Mouse (Mus musculus) MEL (cell line): ENCODE data around the gene Vrk3. TPM values are rescaled to one million over a fixed set of nuclear protein-coding genes. Genes with fewer than 3 reads are reported as not detected.

ENCODE experiments used
- DNase-seq: peaks from one replicate; pipeline ENCODE4 v3.0.0; 2011; ENCODE audit warnings: low read depth, low spot score
- H3K27ac ChIP-seq: 2 replicates; pipeline ENCODE4 v1.5.1; 2012; ENCODE audit warnings: low read depth, mild to moderate bottlenecking, control low read depth, low read length, moderate library complexity; ENCODE audit not compliant: control insufficient read depth
- H3K27me3 ChIP-seq, 2 experiments: fragments of 150-350 bp in 1 of 2; sonication (generic) in 1 of 2; 2 replicates each; pipeline ENCODE4 v1.6.1; 2012; ENCODE audit warnings: low read length in 2 of 2, mild to moderate bottlenecking in 2 of 2, improper control_type of control experiment in 1 of 2, moderate library complexity in 1 of 2; ENCODE audit not compliant: insufficient read depth in 2 of 2, control insufficient read depth in 1 of 2
- H3K36me3 ChIP-seq, 2 experiments: 2 replicates each; pipeline ENCODE4 v1.6.1; 2012 to 2014; ENCODE audit warnings: low read length in 2 of 2, improper control_type of control experiment in 1 of 2, inconsistent platforms in 1 of 2, mild to moderate bottlenecking in 1 of 2; ENCODE audit not compliant: insufficient read depth in 2 of 2, control insufficient read depth in 1 of 2
- H3K4me1 ChIP-seq, 2 experiments: fragments of 150-350 bp in 1 of 2; sonication (generic) in 1 of 2; 2 replicates each; pipeline ENCODE4 v1.6.1; 2012; ENCODE audit warnings: low read length in 2 of 2, improper control_type of control experiment in 1 of 2, mild to moderate bottlenecking in 1 of 2; ENCODE audit not compliant: insufficient read depth in 2 of 2, control insufficient read depth in 1 of 2
- H3K4me3 ChIP-seq, 2 experiments: fragments of 150-350 bp in 1 of 2; sonication (generic) in 1 of 2; 2 replicates each; pipeline ENCODE4 v1.5.1; 2012; ENCODE audit warnings: low read depth in 2 of 2, low read length in 2 of 2, mild to moderate bottlenecking in 2 of 2, moderate library complexity in 2 of 2, control low read depth in 1 of 2, improper control_type of control experiment in 1 of 2; ENCODE audit not compliant: control insufficient read depth in 1 of 2, insufficient read depth in 1 of 2
- H3K79me2 ChIP-seq: 2 replicates; pipeline ENCODE4 v1.6.1; 2012; ENCODE audit warnings: mild to moderate bottlenecking, low read length, moderate library complexity; ENCODE audit not compliant: control insufficient read depth, poor library complexity, insufficient read depth
- H3K9ac ChIP-seq: 2 replicates; pipeline ENCODE4 v1.6.1; 2012; ENCODE audit warnings: low read depth, mild to moderate bottlenecking, control low read depth, low read length, moderate library complexity; ENCODE audit not compliant: control insufficient read depth, poor library complexity, severe bottlenecking
- H3K9me3 ChIP-seq: fragments of 150-350 bp; sonication (generic); replicated peaks from 2 replicates; pipeline ENCODE4 v1.6.1; 2012; ENCODE audit warnings: mild to moderate bottlenecking, low read length, improper control_type of control experiment, moderate library complexity; ENCODE audit not compliant: insufficient read depth
- BHLHE40 ChIP-seq: IDR thresholded peaks from 2 replicates; pipeline ENCODE4 v1.6.1; 2012; ENCODE audit warnings: low read depth, mild to moderate bottlenecking, inconsistent platforms, low read length, improper control_type of control experiment, borderline replicate concordance
- CHD1 ChIP-seq: IDR thresholded peaks from 2 replicates; pipeline ENCODE4 v1.6.1; 2012; ENCODE audit warnings: low read depth, mild to moderate bottlenecking, inconsistent platforms, low read length, improper control_type of control experiment
- CHD2 ChIP-seq: IDR thresholded peaks from 2 replicates; pipeline ENCODE4 v1.6.1; 2011; ENCODE audit warnings: low read length, improper control_type of control experiment
- CTCF ChIP-seq, 3 experiments: IDR thresholded peaks in 2 of 3; conservative IDR thresholded peaks in 1 of 3; 2 replicates each; pipeline ENCODE4 v1.5.1; 2011 to 2012; ENCODE audit warnings: low read length in 3 of 3, low read depth in 2 of 3, mild to moderate bottlenecking in 2 of 3, improper control_type of control experiment in 1 of 3, inconsistent platforms in 1 of 3, mixed read lengths in 1 of 3, moderate library complexity in 1 of 3; ENCODE audit not compliant: control insufficient read depth in 1 of 3, insufficient read depth in 1 of 3, poor library complexity in 1 of 3, severe bottlenecking in 1 of 3
- E2F4 ChIP-seq: IDR thresholded peaks from 2 replicates; pipeline ENCODE4 v1.6.1; 2011; ENCODE audit warnings: low read depth, low read length, improper control_type of control experiment, borderline replicate concordance
- ELF1 ChIP-seq: IDR thresholded peaks from 2 replicates; pipeline ENCODE4 v1.6.1; 2014; ENCODE audit warnings: low read depth, mild to moderate bottlenecking, inconsistent platforms, low read length, improper control_type of control experiment, moderate library complexity
- EP300 ChIP-seq, 2 experiments: IDR thresholded peaks; 2 replicates each; pipeline ENCODE4 v1.6.1; 2011; ENCODE audit warnings: improper control_type of control experiment in 2 of 2, low read length in 2 of 2, low read depth in 1 of 2, mild to moderate bottlenecking in 1 of 2
- ETS1 ChIP-seq: IDR thresholded peaks from 2 replicates; pipeline ENCODE4 v1.6.1; 2012; ENCODE audit warnings: low read depth, mild to moderate bottlenecking, inconsistent platforms, low read length, improper control_type of control experiment, moderate library complexity
- GABPA ChIP-seq: IDR thresholded peaks from 2 replicates; pipeline ENCODE4 v1.6.1; 2012; ENCODE audit warnings: low read depth, mild to moderate bottlenecking, inconsistent platforms, low read length, improper control_type of control experiment, moderate library complexity
- GATA1 ChIP-seq: IDR thresholded peaks from 2 replicates; pipeline ENCODE4 v1.6.1; 2011; ENCODE audit warnings: low read depth, low read length, improper control_type of control experiment
- HCFC1 ChIP-seq: IDR thresholded peaks from 2 replicates; pipeline ENCODE4 v1.6.1; 2012; ENCODE audit warnings: low read depth, mild to moderate bottlenecking, inconsistent platforms, low read length, improper control_type of control experiment, moderate library complexity
- JUND ChIP-seq: IDR thresholded peaks from 2 replicates; pipeline ENCODE4 v1.6.1; 2011; ENCODE audit warnings: low read depth, mild to moderate bottlenecking, improper control_type of control experiment, low read length
- KAT2A ChIP-seq: conservative IDR thresholded peaks from 2 replicates; pipeline ENCODE4 v1.6.1; 2012; ENCODE audit warnings: low read depth, low read length, improper control_type of control experiment, inconsistent platforms
- MAFK ChIP-seq: IDR thresholded peaks from 2 replicates; pipeline ENCODE4 v1.6.1; 2011; ENCODE audit warnings: low read depth, mild to moderate bottlenecking, low read length, improper control_type of control experiment, borderline replicate concordance
- MAX ChIP-seq: IDR thresholded peaks from 2 replicates; pipeline ENCODE4 v1.6.1; 2011; ENCODE audit warnings: low read length, improper control_type of control experiment
- MEF2A ChIP-seq: IDR thresholded peaks from 2 replicates; pipeline ENCODE4 v1.6.1; 2014; ENCODE audit warnings: low read depth, mild to moderate bottlenecking, inconsistent platforms, low read length, improper control_type of control experiment; ENCODE audit not compliant: poor library complexity, insufficient replicate concordance, severe bottlenecking; ENCODE audit errors: extremely low read depth
- MXI1 ChIP-seq: IDR thresholded peaks from 2 replicates; pipeline ENCODE4 v1.6.1; 2011; ENCODE audit warnings: mild to moderate bottlenecking, low read depth, low read length, improper control_type of control experiment
- MYB ChIP-seq: IDR thresholded peaks from 2 replicates; pipeline ENCODE4 v1.6.1; 2011; ENCODE audit warnings: mild to moderate bottlenecking, low read depth, low read length, improper control_type of control experiment
- MYC ChIP-seq: IDR thresholded peaks from 2 replicates; pipeline ENCODE4 v1.6.1; 2011; ENCODE audit warnings: low read depth, mild to moderate bottlenecking, low read length, improper control_type of control experiment, moderate library complexity
- NELFE ChIP-seq: IDR thresholded peaks from 2 replicates; pipeline ENCODE4 v1.6.1; 2011; ENCODE audit warnings: low read depth, low read length, improper control_type of control experiment
- NRF1 ChIP-seq: IDR thresholded peaks from 2 replicates; pipeline ENCODE4 v1.6.1; 2014; ENCODE audit warnings: low read depth, mild to moderate bottlenecking, inconsistent platforms, low read length, improper control_type of control experiment, moderate library complexity; ENCODE audit not compliant: poor library complexity, insufficient read depth, severe bottlenecking
- POLR2A ChIP-seq, 2 experiments: IDR thresholded peaks; 2 replicates each; pipeline ENCODE4 v1.6.1; 2011 to 2012; ENCODE audit warnings: low read length in 2 of 2, mild to moderate bottlenecking in 2 of 2, control low read depth in 1 of 2, improper control_type of control experiment in 1 of 2, low read depth in 1 of 2, moderate library complexity in 1 of 2; ENCODE audit not compliant: control insufficient read depth in 1 of 2, insufficient read depth in 1 of 2, poor library complexity in 1 of 2
- POLR2AphosphoS2 ChIP-seq: IDR thresholded peaks from 2 replicates; pipeline ENCODE4 v1.6.1; 2011; ENCODE audit warnings: low read length, improper control_type of control experiment
- POLR2AphosphoS5 ChIP-seq: IDR thresholded peaks from 2 replicates; pipeline ENCODE4 v1.6.1; 2012; ENCODE audit warnings: low read depth, borderline replicate concordance, mild to moderate bottlenecking, inconsistent platforms, low read length, moderate library complexity, mixed read lengths
- RAD21 ChIP-seq: IDR thresholded peaks from 2 replicates; pipeline ENCODE4 v1.6.1; 2011; ENCODE audit warnings: mild to moderate bottlenecking, low read depth, low read length, improper control_type of control experiment
- RCOR1 ChIP-seq: IDR thresholded peaks from 2 replicates; pipeline ENCODE4 v1.6.1; 2012; ENCODE audit warnings: low read depth, mild to moderate bottlenecking, inconsistent platforms, low read length, improper control_type of control experiment
- SIN3A ChIP-seq: IDR thresholded peaks from 2 replicates; pipeline ENCODE4 v1.6.1; 2012; ENCODE audit warnings: low read length, improper control_type of control experiment, inconsistent platforms
- SMC3 ChIP-seq: IDR thresholded peaks from 2 replicates; pipeline ENCODE4 v1.6.1; 2011; ENCODE audit warnings: low read depth, low read length, improper control_type of control experiment
- TCF12 ChIP-seq: IDR thresholded peaks from 2 replicates; pipeline ENCODE4 v1.6.1; 2014; ENCODE audit warnings: low read depth, mild to moderate bottlenecking, inconsistent platforms, low read length, improper control_type of control experiment, moderate library complexity
- UBTF ChIP-seq: IDR thresholded peaks from 2 replicates; pipeline ENCODE4 v1.6.1; 2012; ENCODE audit warnings: low read depth, mild to moderate bottlenecking, inconsistent platforms, low read length, improper control_type of control experiment, moderate library complexity, borderline replicate concordance; ENCODE audit not compliant: insufficient read depth
- USF1 ChIP-seq: IDR thresholded peaks from 2 replicates; pipeline ENCODE4 v1.6.1; 2014; ENCODE audit warnings: low read depth, mild to moderate bottlenecking, inconsistent platforms, low read length, improper control_type of control experiment, moderate library complexity
- USF2 ChIP-seq, 2 experiments: IDR thresholded peaks; 2 replicates each; pipeline ENCODE4 v1.6.1; 2011 to 2012; ENCODE audit warnings: improper control_type of control experiment in 2 of 2, low read length in 2 of 2, borderline replicate concordance in 1 of 2, inconsistent platforms in 1 of 2, low read depth in 1 of 2, mild to moderate bottlenecking in 1 of 2; ENCODE audit not compliant: insufficient read depth in 1 of 2
- ZC3H11A ChIP-seq: IDR thresholded peaks from 2 replicates; pipeline ENCODE4 v1.6.1; 2012; ENCODE audit warnings: low read depth, mild to moderate bottlenecking, inconsistent platforms, low read length, improper control_type of control experiment
- ZKSCAN1 ChIP-seq: IDR thresholded peaks from 2 replicates; pipeline ENCODE4 v1.6.1; 2012; ENCODE audit warnings: low read depth, mild to moderate bottlenecking, inconsistent platforms, low read length, improper control_type of control experiment, moderate library complexity
- ZMIZ1 ChIP-seq: IDR thresholded peaks from 2 replicates; pipeline ENCODE4 v1.6.1; 2012; ENCODE audit warnings: low read depth, mild to moderate bottlenecking, inconsistent platforms, low read length, improper control_type of control experiment, moderate library complexity
- ZNF384 ChIP-seq: IDR thresholded peaks from 2 replicates; pipeline ENCODE4 v1.6.1; 2012; ENCODE audit warnings: low read depth, mild to moderate bottlenecking, inconsistent platforms, low read length, improper control_type of control experiment
- polyA plus RNA-seq, 2 experiments: library from polyadenylated mRNA; stranded (reverse) in 1 of 2; unstranded in 1 of 2; fragments of >175 nt in 1 of 2; fragments of >200 nt in 1 of 2; gene quantifications; 2 replicates each; pipeline versions ENCODE4 v1.2.1 to v1.2.4; 2012; ENCODE audit warnings: low replicate concordance in 2 of 2, low read depth in 1 of 2; ENCODE audit not compliant: insufficient read length in 2 of 2, insufficient read depth in 1 of 2, missing spikeins in 1 of 2
- total RNA-seq: library from RNA; depleted of rRNA; stranded (reverse); fragments of 300-350 nt; gene quantifications from 2 replicates; pipeline ENCODE4 v1.2.3, GENCODE M21; 2012

Vrk3 gene
- total and polyA plus RNA-seq, 3 experiments, result 24.9 to 55.6 TPM; not detected in 1

DNA sequence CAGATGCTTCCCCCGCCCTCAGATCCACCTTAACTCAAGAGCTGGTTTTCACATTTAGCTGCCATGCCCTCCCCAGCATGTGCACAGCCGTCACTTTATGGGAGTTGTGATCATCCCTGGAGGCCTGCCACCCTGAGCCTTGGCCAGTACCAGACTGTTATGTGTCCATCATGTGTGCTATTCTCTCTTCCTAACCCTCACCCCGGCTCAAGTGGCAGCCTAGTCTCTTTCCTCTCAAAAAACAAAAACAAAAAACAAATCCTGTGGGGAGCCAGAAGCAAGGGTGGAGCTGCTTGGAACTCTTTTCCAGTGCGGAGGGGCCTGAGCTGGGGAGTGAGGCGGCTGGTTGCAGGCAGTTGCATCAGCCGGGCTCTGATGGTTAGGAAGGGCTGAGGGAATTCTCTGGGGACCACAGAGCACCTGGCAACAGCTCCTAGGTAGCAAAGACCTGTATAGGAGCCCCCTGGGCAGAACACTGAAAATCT lies 70.6 kb downstream of the Vrk3 start:
- H3K4me3 ChIP-seq, result peak overlapping the region; percentile 87 to 94
- H3K4me1 ChIP-seq, result peaks cover 34 to 61% of the 10 kb centered on the region in 2 experiments
- H3K27ac ChIP-seq, result peak overlapping the region; percentile 94
- no peaks in the 10 kb centered on the region for H3K27me3 ChIP-seq
- H3K79me2 ChIP-seq, result peaks cover 82% of the 10 kb centered on the region
- H3K36me3 ChIP-seq, result peaks cover 16 to 60% of the 10 kb centered on the region in 2 experiments
- H3K9ac ChIP-seq, result peak overlapping the region; percentile 97
- peak; percentile 82 for DNase-seq
- no peaks in the 10 kb centered on the region for H3K9me3 ChIP-seq
- TF ChIP-seq POLR2AphosphoS5 (no peak), HCFC1 (peak; percentile 76), ELF1 (peak; percentile 55; the same call in 1 of the 2 replicates), POLR2AphosphoS2 (peak; percentile 56; the same call in 1 of the 2 replicates), RAD21 (no peak), CTCF (IDR thresholded peaks at IDR 0.05 in 2 of 3, conservative IDR thresholded peaks at IDR 0.05 in 1 of 3; ENCODE audit: control insufficient read depth in 1 of 3, insufficient read depth in 1 of 3, low read depth in 2 of 3, low read length in 3 of 3, poor library complexity in 1 of 3, severe bottlenecking in 1 of 3) (no peak), JUND (peak; percentile 52; the same call in 1 of the 2 replicates), TCF12 (peak; percentile 83), MEF2A (no peak), USF1 (no peak), SIN3A (peak; percentile 91), CHD1 (peak; percentile 91), RCOR1 (peak; percentile 59), KAT2A (peak; percentile 93), NRF1 (peak; percentile 53; the same call in 1 of the 2 replicates), CHD2 (peak; percentile 49), ZC3H11A (no peak), MYC (peak; percentile 73; the same call in 1 of the 2 replicates), UBTF (no peak), ETS1 (peak; percentile 56; the same call in 1 of the 2 replicates), ZKSCAN1 (no peak), NELFE (peak; percentile 60), MAX (peak; percentile 66), BHLHE40 (peak; percentile 44; the same call in 1 of the 2 replicates), GABPA (no peak), SMC3 (no peak), E2F4 (peak; percentile 68; the same call in 1 of the 2 replicates), GATA1 (no peak), MYB (0 out of 2 replicates have a peak, but pooled peaks have one; percentile 29), MAFK (0 out of 2 replicates have a peak, but pooled peaks have one; percentile 30), ZNF384 (0 out of 2 replicates have a peak, but pooled peaks have one; percentile 35), MXI1 (peak; percentile 95), ZMIZ1 (peak; percentile 36; the same call in 1 of the 2 replicates), USF2 (IDR thresholded peaks at IDR 0.05; ENCODE audit: borderline replicate concordance in 1 of 2, insufficient read depth in 1 of 2, low read depth in 1 of 2, low read length in 2 of 2) (no peak), POLR2A (IDR thresholded peaks at IDR 0.05; ENCODE audit: control insufficient read depth in 1 of 2, insufficient read depth in 1 of 2, low read depth in 1 of 2, low read length in 2 of 2, poor library complexity in 1 of 2) (peak; percentile 46 to 56; a peak in 2 of 4 replicates), EP300 (IDR thresholded peaks at IDR 0.05; ENCODE audit: low read depth in 1 of 2, low read length in 2 of 2) (peak in 1 of 2 experiments; percentile 84; a peak in 2 of 4 replicates)
